Mouse (Mus musculus): ENCODE results near the gene Brk1. TPM values are rescaled to one million over a fixed set of nuclear protein-coding genes. Genes with fewer than 3 reads are reported as not detected.

The Brk1 gene
- total RNA-seq, 1 experiment = 113 TPM

GRCm38 (mm10) chr6:113642605-113643004 is 38.0 kb downstream of the Brk1 start:
- in situ Hi-C loops (cut with MboI; ENCODE audit: low sequenced_read_pairs in 2 of 2, unreplicated experiment in 2 of 2) = no loop called here
- Histone ChIP-seq H3K9ac (ENCODE audit: insufficient read depth, low read depth, low read length, poor library complexity, severe bottlenecking) (no peak overlapping the region), H3K36me3 (ENCODE audit: control insufficient read depth, insufficient read depth, low read length, poor library complexity, severe bottlenecking) (no peaks in the 10 kb centered on the region), H3K27ac (ENCODE audit: insufficient read depth, low read depth, low read length, poor library complexity, severe bottlenecking) (no peak overlapping the region), H3K4me3 (ENCODE audit: insufficient read depth in 1 of 2, low read depth in 1 of 2, low read length in 2 of 2, poor library complexity in 1 of 2, severe bottlenecking in 1 of 2) (no peak overlapping the region), H3K4me1 (ENCODE audit: control insufficient read depth in 2 of 2, insufficient read depth in 2 of 2, low read length in 2 of 2, poor library complexity in 1 of 2) (no peaks in the 10 kb centered on the region), H3K9me3 (ENCODE audit: control insufficient read depth, insufficient read depth, low read depth, low read length) (no peaks in the 10 kb centered on the region)
- DNase-seq (ENCODE audit: low read depth, low spot score) = no peak
- TF ChIP-seq ZNF384 (IDR thresholded peaks at IDR 0.05; ENCODE audit: low read depth, low read length) (no peak), CHD2 (IDR thresholded peaks at IDR 0.05; ENCODE audit: low read depth, low read length) (no peak), HCFC1 (IDR thresholded peaks at IDR 0.05; ENCODE audit: borderline replicate concordance, insufficient read depth, low read length) (no peak), MAFK (IDR thresholded peaks at IDR 0.05; ENCODE audit: insufficient read depth, low read depth, low read length) (no peak), ZC3H11A (IDR thresholded peaks at IDR 0.05; ENCODE audit: borderline replicate concordance, low read depth, low read length) (no peak)

GRCm38 (mm10) chr6:113643021-113643420 is 38.4 kb downstream of the Brk1 start:
- H3K9me3 ChIP-seq (ENCODE audit: control insufficient read depth, insufficient read depth, low read depth, low read length) = no peaks in the 10 kb centered on the region

GRCm38 (mm10) chr6:113643967-113644366 is 39.4 kb downstream of the Brk1 start:
- H3K4me1 ChIP-seq (ENCODE audit: control insufficient read depth in 2 of 2, insufficient read depth in 2 of 2, low read length in 2 of 2, poor library complexity in 1 of 2) = no peaks in the 10 kb centered on the region
- H3K27ac ChIP-seq (ENCODE audit: insufficient read depth, low read depth, low read length, poor library complexity, severe bottlenecking) = no peak overlapping the region
- H3K9me3 ChIP-seq (ENCODE audit: control insufficient read depth, insufficient read depth, low read depth, low read length) = no peaks in the 10 kb centered on the region
- in situ Hi-C loops (cut with MboI; ENCODE audit: low sequenced_read_pairs in 2 of 2, unreplicated experiment in 2 of 2) = no loop called here
- no peak overlapping the region for H3K9ac ChIP-seq (ENCODE audit: insufficient read depth, low read depth, low read length, poor library complexity, severe bottlenecking)
- TF ChIP-seq ZC3H11A (IDR thresholded peaks at IDR 0.05; ENCODE audit: borderline replicate concordance, low read depth, low read length) (no peak), MAFK (IDR thresholded peaks at IDR 0.05; ENCODE audit: insufficient read depth, low read depth, low read length) (no peak), CHD2 (IDR thresholded peaks at IDR 0.05; ENCODE audit: low read depth, low read length) (no peak), ZNF384 (IDR thresholded peaks at IDR 0.05; ENCODE audit: low read depth, low read length) (no peak), HCFC1 (IDR thresholded peaks at IDR 0.05; ENCODE audit: borderline replicate concordance, insufficient read depth, low read length) (no peak)
- H3K4me3 ChIP-seq (ENCODE audit: insufficient read depth in 1 of 2, low read depth in 1 of 2, low read length in 2 of 2, poor library complexity in 1 of 2, severe bottlenecking in 1 of 2) = no peak overlapping the region
- DNase-seq (ENCODE audit: low read depth, low spot score) = no peak
- H3K36me3 ChIP-seq (ENCODE audit: control insufficient read depth, insufficient read depth, low read length, poor library complexity, severe bottlenecking) = no peaks in the 10 kb centered on the region

More at GRCm38 (mm10) chr6:113643021-113643420, 38.4 kb downstream of the Brk1 start:
- DNase-seq (ENCODE audit: low read depth, low spot score) = no peak
- Histone ChIP-seq H3K27ac (ENCODE audit: insufficient read depth, low read depth, low read length, poor library complexity, severe bottlenecking) (no peak overlapping the region), H3K9ac (ENCODE audit: insufficient read depth, low read depth, low read length, poor library complexity, severe bottlenecking) (no peak overlapping the region), H3K4me3 (ENCODE audit: insufficient read depth in 1 of 2, low read depth in 1 of 2, low read length in 2 of 2, poor library complexity in 1 of 2, severe bottlenecking in 1 of 2) (no peak overlapping the region), H3K36me3 (ENCODE audit: control insufficient read depth, insufficient read depth, low read length, poor library complexity, severe bottlenecking) (no peaks in the 10 kb centered on the region), H3K4me1 (ENCODE audit: control insufficient read depth in 2 of 2, insufficient read depth in 2 of 2, low read length in 2 of 2, poor library complexity in 1 of 2) (no peaks in the 10 kb centered on the region)
- TF ChIP-seq HCFC1 (IDR thresholded peaks at IDR 0.05; ENCODE audit: borderline replicate concordance, insufficient read depth, low read length) (no peak), MAFK (IDR thresholded peaks at IDR 0.05; ENCODE audit: insufficient read depth, low read depth, low read length) (no peak), CHD2 (IDR thresholded peaks at IDR 0.05; ENCODE audit: low read depth, low read length) (no peak), ZNF384 (IDR thresholded peaks at IDR 0.05; ENCODE audit: low read depth, low read length) (no peak), ZC3H11A (IDR thresholded peaks at IDR 0.05; ENCODE audit: borderline replicate concordance, low read depth, low read length) (no peak)
- in situ Hi-C loops (cut with MboI; ENCODE audit: low sequenced_read_pairs in 2 of 2, unreplicated experiment in 2 of 2) = no loop called here

- no peaks in the 10 kb centered on the region for H3K4me1 ChIP-seq (ENCODE audit: control insufficient read depth in 2 of 2, insufficient read depth in 2 of 2, low read length in 2 of 2, poor library complexity in 1 of 2)
- H3K36me3 ChIP-seq (ENCODE audit: control insufficient read depth, insufficient read depth, low read length, poor library complexity, severe bottlenecking) = no peaks in the 10 kb centered on the region
- H3K4me3 ChIP-seq (ENCODE audit: insufficient read depth in 1 of 2, low read depth in 1 of 2, low read length in 2 of 2, poor library complexity in 1 of 2, severe bottlenecking in 1 of 2) = no peak overlapping the region
- no peak overlapping the region for H3K9ac ChIP-seq (ENCODE audit: insufficient read depth, low read depth, low read length, poor library complexity, severe bottlenecking)
- in situ Hi-C loops (cut with MboI; ENCODE audit: low sequenced_read_pairs in 2 of 2, unreplicated experiment in 2 of 2) = no loop called here
- H3K9me3 ChIP-seq (ENCODE audit: control insufficient read depth, insufficient read depth, low read depth, low read length) = no peaks in the 10 kb centered on the region
- H3K27ac ChIP-seq (ENCODE audit: insufficient read depth, low read depth, low read length, poor library complexity, severe bottlenecking) = no peak overlapping the region
- TF ChIP-seq CHD2 (IDR thresholded peaks at IDR 0.05; ENCODE audit: low read depth, low read length) (no peak), HCFC1 (IDR thresholded peaks at IDR 0.05; ENCODE audit: borderline replicate concordance, insufficient read depth, low read length) (no peak)
- no peak for DNase-seq (ENCODE audit: low read depth, low spot score)
Measured at GRCm38 (mm10) chr6:113644808-113645207, 40.2 kb downstream of the Brk1 start.

Measured in ES-E14 (cell line).